Comparison of ENCODE assay signal across 8 mouse cellular contexts in genomic region chr12:118299956-118300355, GRCm38 (mm10). TPM values are rescaled to one million over a fixed set of nuclear protein-coding genes. Genes with fewer than 3 reads are reported as not detected.
DNase-seq lines count a peak whose midpoint lies in the region; ATAC-seq and TF ChIP-seq lines count a peak whose summit lies in the region.

No protein-coding gene starts in this region.

- H3K4me3 ChIP-seq in ES-E14 (ENCODE audit: insufficient read depth in 1 of 2, low read depth in 1 of 2, low read length in 2 of 2, poor library complexity in 1 of 2, severe bottlenecking in 1 of 2) = peak overlapping the region in 1 of 2 experiments; percentile 97; a peak in 2 of 4 replicates
- H3K4me3 ChIP-seq in heart, adult 2 months = no peak overlapping the region; the same call in none of the 2 replicates
- peak overlapping the region; percentile 77 for H3K4me3 ChIP-seq in lung, embryonic 14.5 days (ENCODE audit: low read depth, low read length)

- no peak for TF ChIP-seq POLR2A in heart, adult 2 months (IDR thresholded peaks at IDR 0.05; ENCODE audit: insufficient read depth, low read depth, low read length)

- no peak for TF ChIP-seq EP300 in heart, adult 2 months (IDR thresholded peaks at IDR 0.05; ENCODE audit: insufficient read depth, low read depth, low read length)

- H3K36me3 ChIP-seq in ES-E14 (ENCODE audit: control insufficient read depth, insufficient read depth, low read length, poor library complexity, severe bottlenecking) = no peaks in the 10 kb centered on the region; the same call in 1 of the 2 replicates
- H3K36me3 ChIP-seq in heart, adult 2 months (ENCODE audit: control insufficient read depth, insufficient read depth, low read length) = peaks cover 7% of the 10 kb centered on the region
- no peaks in the 10 kb centered on the region for H3K36me3 ChIP-seq in lung, embryonic 14.5 days (ENCODE audit: insufficient read depth)

- no peak for TF ChIP-seq CTCF in heart, adult 2 months (IDR thresholded peaks at IDR 0.05)
- no peak for TF ChIP-seq CTCF in lung, embryonic 14.5 days (IDR thresholded peaks at IDR 0.05; ENCODE audit: low read depth)

- no peaks in the 10 kb centered on the region for H3K27me3 ChIP-seq in heart, adult 2 months (ENCODE audit: control insufficient read depth, insufficient read depth, low read length)
- no peaks in the 10 kb centered on the region for H3K27me3 ChIP-seq in lung, embryonic 14.5 days (ENCODE audit: insufficient read depth, low read length)

- no peak overlapping the region for H3K27ac ChIP-seq in ES-E14 (ENCODE audit: insufficient read depth, low read depth, low read length, poor library complexity, severe bottlenecking)
- H3K27ac ChIP-seq in heart, adult 2 months = peak overlapping the region; percentile 92; the same call in 1 of the 2 replicates
- H3K27ac ChIP-seq in lung, embryonic 14.5 days (ENCODE audit: low read depth) = no peak overlapping the region

- no peak for ATAC-seq in lung, embryonic 14.5 days (ENCODE audit: insufficient read depth)

- H3K4me2 ChIP-seq in lung, embryonic 14.5 days = peak overlapping the region; percentile 67

- DNase-seq in 3134 (ENCODE audit: extremely low read depth, insufficient read length, low spot score) (peak; percentile 32), ES-E14 (ENCODE audit: low read depth, low spot score) (peak; percentile 21)
- peak; percentile 38 to 45 for DNase-seq in cerebellum, postnatal 10 days
- peak; percentile 51 to 72 for DNase-seq in heart, adult 2 months
- peak; percentile 50 to 61 for DNase-seq in kidney, adult 8-10 months
- DNase-seq in lung, embryonic 14.5 days = peak; percentile 76
- peak; percentile 68 for DNase-seq in skeletal muscle tissue, adult 2 months (ENCODE audit: low read depth, low spot score)
- DNase-seq in right cerebral cortex, postnatal 4 days = no peak

- WGBS in heart, adult 2 months = 34% methylated on average over 6 of the region's 6 CpGs
- WGBS in lung, embryonic 14.5 days = 21% methylated on average over 6 of the region's 6 CpGs

- no peaks in the 10 kb centered on the region for H3K9me3 ChIP-seq in ES-E14 (ENCODE audit: control insufficient read depth, insufficient read depth, low read depth, low read length)
- no peaks in the 10 kb centered on the region for H3K9me3 ChIP-seq in lung, embryonic 14.5 days (ENCODE audit: low read depth, low read length)

- in situ Hi-C loops in ES-E14 (cut with MboI; ENCODE audit: low sequenced_read_pairs in 2 of 2, unreplicated experiment in 2 of 2) = no loop called here

- H3K4me1 ChIP-seq in ES-E14 (ENCODE audit: control insufficient read depth in 2 of 2, insufficient read depth in 2 of 2, low read length in 2 of 2, poor library complexity in 1 of 2) = 0 out of 4 replicates have a peak, but pooled peaks cover 0 to 2% of the 10 kb centered on the region in 2 experiments
- H3K4me1 ChIP-seq in heart, adult 2 months (ENCODE audit: control insufficient read depth, insufficient read depth, low read length) = peaks cover 9% of the 10 kb centered on the region
- H3K4me1 ChIP-seq in lung, embryonic 14.5 days (ENCODE audit: insufficient read depth) = peaks cover 8% of the 10 kb centered on the region; the same call in 1 of the 2 replicates

- intact Hi-C loops in heart, adult 2 months (cut with DNase I) = loop anchor here (10.0 kb wide), 1 partner anchor 545 kb away; the partner anchor contains the start of gene Sp8

- no peaks in the 10 kb centered on the region for H3K79me2 ChIP-seq in heart, adult 2 months (replicated peaks; ENCODE audit: control insufficient read depth, insufficient read depth, low read length)

- H3K9ac ChIP-seq in ES-E14 (ENCODE audit: insufficient read depth, low read depth, low read length, poor library complexity, severe bottlenecking) = peak overlapping the region; percentile 31; the same call in 1 of the 2 replicates
- no peak overlapping the region; the same call in 1 of the 2 replicates for H3K9ac ChIP-seq in heart, adult 2 months (ENCODE audit: low read depth, low read length)
- peak overlapping the region; percentile 23; the same call in 1 of the 2 replicates for H3K9ac ChIP-seq in lung, embryonic 14.5 days

TF ChIP-seq in ES-E14, 5 proteins besides CTCF, POLR2A, EP300 and RAD21:
- TF ChIP-seq CHD2 (IDR thresholded peaks at IDR 0.05; ENCODE audit: low read depth, low read length) = no peak
- no peak for TF ChIP-seq ZC3H11A (IDR thresholded peaks at IDR 0.05; ENCODE audit: borderline replicate concordance, low read depth, low read length)
- no peak for TF ChIP-seq HCFC1 (IDR thresholded peaks at IDR 0.05; ENCODE audit: borderline replicate concordance, insufficient read depth, low read length)
- no peak for TF ChIP-seq ZNF384 (IDR thresholded peaks at IDR 0.05; ENCODE audit: low read depth, low read length)
- TF ChIP-seq MAFK (IDR thresholded peaks at IDR 0.05; ENCODE audit: insufficient read depth, low read depth, low read length) = no peak
TF ChIP-seq in ES-E14: peak in this region for 0.

RNA-seq across cellular contexts. Expression of gene Sp4, which starts 1.3 kb away (rescaled TPM):
- 10.4 and 12.2 TPM in 2 replicates for total RNA-seq in ES-E14 (2012; rRNA removed)
- total RNA-seq in heart, adult 2 months (2021) = 10 to 100 TPM in 1 of 2 experiments, 1 to 10 TPM in 1; 9.5 to 12.0 TPM
- polyA plus RNA-seq in heart, adult 2 months (2012; rRNA removed) = 4.4 and 7.4 TPM in 2 replicates
- polyA plus RNA-seq in lung, embryonic 14.5 days (2014; fragmentation: Nextera tagmentation; extraction: Ambion mirVana) = 11.4 and 12.0 TPM in 2 replicates
